Mouse (Mus musculus) lung, embryonic 14.5 days (tissue): Measurements from ENCODE around the gene Mlx. TPM values are rescaled to one million over a fixed set of nuclear protein-coding genes. Genes with fewer than 3 reads are reported as not detected.

Source experiments
- ATAC-seq: fragments of 200-750 bp; cut with Nextera tagmentation; 2 replicates; pipeline ENCODE4 v1.8.0; 2017; ENCODE audit warnings: mild to moderate bottlenecking, moderate TSS enrichment, moderate library complexity; ENCODE audit not compliant: insufficient read depth
- DNase-seq: peaks from one replicate; pipeline ENCODE4 v3.0.0-alpha.2; 2015
- H3K27ac ChIP-seq: fragments of 300-500 bp; sonication (generic); 2 replicates; pipeline ENCODE4 v1.5.1; 2014; ENCODE audit warnings: low read depth, mild to moderate bottlenecking, moderate library complexity
- H3K27me3 ChIP-seq: fragments of 300-500 bp; sonication (generic); 2 replicates; pipeline ENCODE4 v1.6.1; 2014; ENCODE audit warnings: low read length, control low read depth; ENCODE audit not compliant: insufficient read depth
- H3K36me3 ChIP-seq: fragments of 300-500 bp; sonication (generic); 2 replicates; pipeline ENCODE4 v1.6.1; 2014; ENCODE audit warnings: control low read depth; ENCODE audit not compliant: insufficient read depth
- H3K4me1 ChIP-seq: fragments of 300-500 bp; sonication (generic); 2 replicates; pipeline ENCODE4 v1.6.1; 2014; ENCODE audit warnings: antibody characterized with exemption, control low read depth; ENCODE audit not compliant: insufficient read depth
- H3K4me2 ChIP-seq: fragments of 300-500 bp; sonication (generic); 2 replicates; pipeline ENCODE4 v1.6.1; 2014; ENCODE audit warnings: mild to moderate bottlenecking
- H3K4me3 ChIP-seq: fragments of 300-500 bp; sonication (generic); 2 replicates; pipeline ENCODE4 v1.5.1; 2014; ENCODE audit warnings: low read depth, low read length
- H3K9ac ChIP-seq: fragments of 300-500 bp; sonication (generic); 2 replicates; pipeline ENCODE4 v1.6.1; 2014
- H3K9me3 ChIP-seq: fragments of 300-500 bp; sonication (generic); 2 replicates; pipeline ENCODE4 v1.6.1; 2016; ENCODE audit warnings: low read depth, low read length, control low read depth
- CTCF ChIP-seq: IDR thresholded peaks from 2 replicates; pipeline ENCODE4 v1.5.1; 2016; ENCODE audit warnings: antibody characterized with exemption, low read depth
- WGBS: fragments of 180-500 bp; shearing (Covaris S2); extraction: QIAGEN DNeasy Blood & Tissue Kit; methylation state at CpG from one replicate; pipeline ENCODE4 v1.1.7; 2014; 5-methylcytosine and 5-hydroxymethylcytosine counted together
- polyA plus RNA-seq: library from polyadenylated mRNA; unstranded; fragments of >200 nt; fragmentation: Nextera tagmentation; extraction: Ambion mirVana; gene quantifications from 2 replicates; pipeline ENCODE4 v1.2.1, GENCODE M21; 2014

Mlx gene
- polyA plus RNA-seq, 1 experiment from 2014 or later, result 39.1 TPM

- no peak for ATAC-seq
- 70% methylated on average over 8 of the region's 8 CpGs for WGBS
- no peak overlapping the region for H3K9ac ChIP-seq
- peaks cover 78% of the 10 kb centered on the region for H3K36me3 ChIP-seq
- no peaks in the 10 kb centered on the region for H3K27me3 ChIP-seq
- H3K27ac ChIP-seq, result no peak overlapping the region
- H3K9me3 ChIP-seq, result no peaks in the 10 kb centered on the region
- H3K4me3 ChIP-seq, result no peak overlapping the region
- TF ChIP-seq CTCF, result no peak
- H3K4me1 ChIP-seq, result peaks cover 10% of the 10 kb centered on the region
- DNase-seq, result no peak
- H3K4me2 ChIP-seq, result no peak overlapping the region
These were observed 35.5 kb upstream of the Mlx start for GRCm38 (mm10) chr11:101051617-101052016.

DNA sequence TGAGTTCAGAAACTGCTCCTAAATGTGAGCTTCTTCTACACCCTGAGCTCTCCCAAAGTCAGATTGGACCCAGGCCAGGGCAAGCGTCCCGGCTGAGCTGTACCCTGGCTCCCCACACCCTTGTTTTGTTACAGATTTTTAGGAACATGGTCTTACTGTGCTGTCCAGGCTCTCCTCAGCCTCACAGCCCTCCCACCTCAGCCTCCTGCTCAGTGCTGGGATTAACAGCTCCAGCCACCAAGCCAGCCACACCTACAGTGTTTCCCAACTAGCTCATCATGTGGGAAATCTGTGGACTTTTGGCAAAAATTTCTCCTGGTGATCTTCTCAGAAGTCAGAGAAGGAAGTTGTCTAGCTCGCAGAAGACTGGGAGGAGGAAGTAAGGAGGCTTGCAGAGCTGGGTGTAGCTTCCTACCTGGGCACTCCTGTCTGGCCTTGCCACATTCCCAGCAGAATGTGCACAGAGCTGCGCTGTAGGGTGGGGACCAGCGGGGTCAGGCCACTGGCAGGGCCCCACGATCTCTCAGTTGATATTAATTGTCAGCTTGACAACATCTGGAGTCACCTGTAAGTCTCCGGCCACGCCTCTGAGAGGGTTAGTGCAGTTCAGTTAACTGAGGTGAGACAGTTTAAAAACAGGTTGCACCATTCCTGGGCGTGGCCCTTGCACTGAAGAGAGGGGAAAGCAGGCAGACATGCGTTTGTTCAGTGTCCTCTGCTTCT is 34.2 kb upstream of the Mlx start:
- Histone ChIP-seq H3K4me1 (peaks cover 19% of the 10 kb centered on the region), H3K4me2 (no peak overlapping the region), H3K27ac (no peak overlapping the region; the same call in 1 of the 2 replicates), H3K27me3 (no peaks in the 10 kb centered on the region), H3K9me3 (no peaks in the 10 kb centered on the region), H3K9ac (no peak overlapping the region), H3K4me3 (no peak overlapping the region), H3K36me3 (peaks cover 68% of the 10 kb centered on the region)
- no peak for TF ChIP-seq CTCF
- no peak for ATAC-seq
- 80% methylated on average over 10 of the region's 10 CpGs for WGBS
- no peak for DNase-seq

DNA sequence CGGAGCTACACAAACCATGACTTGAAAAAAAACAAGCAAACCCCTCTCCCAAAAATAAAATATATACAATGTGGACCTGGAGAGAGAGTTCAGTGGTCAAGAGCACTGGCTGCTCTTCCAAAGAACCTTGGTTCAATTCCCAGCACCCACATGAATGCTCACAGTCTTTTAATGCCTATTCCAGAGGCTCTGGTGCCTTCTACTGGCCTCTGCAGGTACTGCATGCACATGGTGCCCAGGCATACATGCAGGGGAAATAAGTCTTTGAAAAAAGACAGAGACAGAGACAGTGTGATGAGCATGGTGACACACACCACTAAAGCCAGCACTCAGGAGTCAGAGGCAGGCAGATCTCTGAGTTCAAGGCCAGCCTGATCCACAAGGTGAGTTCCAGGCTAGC is 33.1 kb upstream of the Mlx start:
- ATAC-seq (no peak), DNase-seq (no peak)
- 88% methylated on average over 1 of the region's 1 CpGs for WGBS
- no peaks in the 10 kb centered on the region for H3K9me3 ChIP-seq
- H3K4me1 ChIP-seq, result peaks cover 27% of the 10 kb centered on the region
- peaks cover 58% of the 10 kb centered on the region for H3K36me3 ChIP-seq
- no peak overlapping the region for H3K9ac ChIP-seq
- H3K4me2 ChIP-seq, result no peak overlapping the region
- no peaks in the 10 kb centered on the region for H3K27me3 ChIP-seq
- H3K27ac ChIP-seq, result no peak overlapping the region
- H3K4me3 ChIP-seq, result no peak overlapping the region
- peak; percentile 58 for TF ChIP-seq CTCF

DNA sequence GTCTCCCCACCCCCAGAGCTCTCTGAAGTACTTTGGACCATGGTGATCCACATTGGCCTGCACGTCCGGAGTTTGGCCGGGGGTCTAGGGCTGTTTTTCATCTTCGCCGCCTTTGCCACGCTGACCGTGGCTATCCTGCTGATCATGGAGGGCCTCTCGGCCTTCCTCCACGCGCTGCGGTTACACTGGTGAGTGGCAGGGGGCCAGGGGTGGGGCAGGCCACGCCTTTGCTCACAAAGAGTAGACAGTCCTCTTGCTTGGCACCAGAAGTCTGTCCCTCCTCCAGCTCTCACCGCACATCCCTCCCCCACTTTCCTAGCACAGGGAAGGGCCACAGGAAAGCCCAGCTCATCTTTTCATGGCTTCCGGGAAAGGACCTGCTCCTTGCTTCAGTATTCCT is 31.7 kb upstream of the Mlx start:
- no peak for TF ChIP-seq CTCF
- Histone ChIP-seq H3K9ac (0 out of 2 replicates have a peak overlapping the region, but pooled peaks have one; percentile 9), H3K4me2 (no peak overlapping the region), H3K4me3 (no peak overlapping the region), H3K9me3 (no peaks in the 10 kb centered on the region), H3K27ac (no peak overlapping the region), H3K27me3 (no peaks in the 10 kb centered on the region), H3K4me1 (peaks cover 34% of the 10 kb centered on the region), H3K36me3 (peaks cover 49% of the 10 kb centered on the region)
- 72% methylated on average over 14 of the region's 14 CpGs for WGBS
- ATAC-seq, result no peak
- DNase-seq, result no peak

DNA sequence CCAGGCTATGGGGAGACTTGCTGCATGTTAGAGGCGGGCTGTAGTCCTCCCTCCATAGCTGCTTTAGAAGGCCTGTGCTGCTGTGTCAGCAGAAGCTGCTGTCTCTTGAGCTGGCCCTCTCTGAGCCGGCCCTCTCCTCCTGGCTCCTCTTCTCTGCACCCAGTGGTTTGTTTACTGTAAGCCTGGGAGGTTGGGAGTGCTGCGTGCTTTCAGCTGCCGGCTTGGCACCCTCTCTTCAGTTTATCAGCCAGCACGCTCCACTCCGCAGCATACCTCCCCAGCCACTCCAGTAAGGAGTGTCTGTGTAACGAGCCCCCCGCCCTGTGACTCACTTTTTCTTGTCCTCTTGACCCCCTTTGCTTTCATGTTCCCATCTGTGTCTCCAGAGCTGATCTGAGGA is 30.2 kb upstream of the Mlx start:
- 16% methylated on average over 8 of the region's 8 CpGs for WGBS
- Histone ChIP-seq H3K9ac (peak overlapping the region; percentile 21; the same call in 1 of the 2 replicates), H3K36me3 (peaks cover 45% of the 10 kb centered on the region), H3K9me3 (no peaks in the 10 kb centered on the region), H3K27me3 (no peaks in the 10 kb centered on the region), H3K4me2 (peak overlapping the region; percentile 20; the same call in 1 of the 2 replicates), H3K4me3 (no peak overlapping the region), H3K4me1 (peaks cover 40% of the 10 kb centered on the region), H3K27ac (peak overlapping the region; percentile 92)
- ATAC-seq (peak; percentile 92), DNase-seq (peak; percentile 84)
- TF ChIP-seq CTCF, result no peak

DNA sequence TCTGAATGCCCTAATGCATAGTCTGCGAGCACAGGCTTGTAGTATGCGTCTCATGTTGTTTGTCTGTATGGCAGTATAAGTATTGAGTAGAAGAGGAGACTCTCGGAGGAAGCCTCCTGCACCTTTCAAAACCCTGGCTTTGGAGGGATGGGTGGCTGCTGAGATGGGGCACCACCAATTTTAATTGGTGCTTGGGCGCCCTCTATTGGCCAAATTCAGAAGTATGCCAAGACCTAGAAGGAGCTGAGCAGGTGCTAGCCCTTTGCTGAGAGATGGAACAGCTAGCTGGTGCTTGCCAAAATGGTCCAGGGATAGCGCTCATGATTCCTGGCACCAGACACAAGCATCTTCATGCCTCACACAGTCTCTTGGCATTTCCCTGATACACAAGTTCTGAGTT is 29.2 kb upstream of the Mlx start:
- DNase-seq, result peak; percentile 96
- Histone ChIP-seq H3K4me3 (no peak overlapping the region), H3K36me3 (peaks cover 45% of the 10 kb centered on the region), H3K9ac (no peak overlapping the region), H3K27me3 (no peaks in the 10 kb centered on the region), H3K4me1 (peaks cover 41% of the 10 kb centered on the region), H3K9me3 (no peaks in the 10 kb centered on the region), H3K27ac (peak overlapping the region; percentile 92), H3K4me2 (no peak overlapping the region)
- ATAC-seq, result no peak
- whole genome bisulfite sequencing, result 23% methylated on average over 5 of the region's 5 CpGs
- TF ChIP-seq CTCF, result peak; percentile 83

GRCm38 (mm10) chr11:101058726-101059125 is 28.4 kb upstream of the Mlx start:
- H3K4me1 ChIP-seq, result peaks cover 49% of the 10 kb centered on the region
- no peak for TF ChIP-seq CTCF
- no peak for ATAC-seq
- H3K36me3 ChIP-seq, result peaks cover 38% of the 10 kb centered on the region
- DNase-seq, result no peak
- peak overlapping the region; percentile 75; the same call in 1 of the 2 replicates for H3K27ac ChIP-seq
- 48% methylated on average over 5 of the region's 5 CpGs for WGBS
- H3K9ac ChIP-seq, result no peak overlapping the region
- no peaks in the 10 kb centered on the region for H3K27me3 ChIP-seq
- H3K4me2 ChIP-seq, result no peak overlapping the region
- H3K9me3 ChIP-seq, result no peaks in the 10 kb centered on the region
- H3K4me3 ChIP-seq, result no peak overlapping the region
